Mouse (Mus musculus) CH12.LX (cell line): ENCODE results near the gene Cfap97d2.

Experiments used
- CTCF ChIP-seq, 2 experiments: IDR thresholded peaks in 1 of 2; conservative IDR thresholded peaks in 1 of 2; 2 replicates each; pipeline ENCODE4 v1.5.1; 2011 to 2012; ENCODE audit warnings: low read depth in 2 of 2, low read length in 2 of 2, improper control_type of control experiment in 1 of 2, inconsistent platforms in 1 of 2, mild to moderate bottlenecking in 1 of 2, moderate library complexity in 1 of 2
- EP300 ChIP-seq: IDR thresholded peaks from 2 replicates; pipeline ENCODE4 v1.6.1; 2011; ENCODE audit warnings: low read length, improper control_type of control experiment
- HCFC1 ChIP-seq: IDR thresholded peaks from 2 replicates; pipeline ENCODE4 v1.6.1; 2012; ENCODE audit warnings: low read depth, mild to moderate bottlenecking, inconsistent platforms, low read length, improper control_type of control experiment
- NRF1 ChIP-seq: IDR thresholded peaks from 2 replicates; pipeline ENCODE4 v1.6.1; 2014; ENCODE audit warnings: low read depth, mild to moderate bottlenecking, inconsistent platforms, low read length, improper control_type of control experiment, moderate library complexity
- POLR2A ChIP-seq: IDR thresholded peaks from 2 replicates; pipeline ENCODE4 v1.6.1; 2011; ENCODE audit warnings: low read depth, mild to moderate bottlenecking, improper control_type of control experiment, low read length
- TBP ChIP-seq: conservative IDR thresholded peaks from 2 replicates; pipeline ENCODE4 v1.6.1; 2011; ENCODE audit warnings: low read depth, low read length, improper control_type of control experiment
- USF1 ChIP-seq: IDR thresholded peaks from 2 replicates; pipeline ENCODE4 v1.6.1; 2014; ENCODE audit warnings: low read depth, mild to moderate bottlenecking, inconsistent platforms, low read length, improper control_type of control experiment

DNA sequence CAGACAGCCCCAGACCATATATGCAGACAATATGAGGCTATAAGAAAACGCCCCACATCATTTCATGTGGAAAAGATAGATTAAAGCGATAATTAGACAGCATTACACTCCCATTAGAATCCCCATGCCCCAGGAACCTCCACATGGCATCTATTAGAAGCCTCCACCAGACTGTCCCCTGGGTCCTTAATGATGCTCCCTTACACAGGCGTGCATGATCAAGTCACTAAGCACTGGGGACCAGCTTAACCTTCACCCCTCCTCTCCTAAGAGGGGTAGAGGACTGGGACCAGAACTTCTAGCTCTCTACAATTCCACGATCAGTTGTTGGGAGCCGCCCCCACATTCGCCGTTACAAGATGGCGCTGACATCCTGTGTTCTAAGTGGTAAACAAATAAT, 13.3 kb downstream of the Cfap97d2 start:
- no peak for TF ChIP-seq HCFC1
- TF ChIP-seq CTCF (conservative IDR thresholded peaks at IDR 0.05 in 1 of 2, IDR thresholded peaks at IDR 0.05 in 1 of 2; ENCODE audit: low read depth in 2 of 2, low read length in 2 of 2): no peak
- TF ChIP-seq POLR2A: no peak
- TF ChIP-seq TBP: no peak
- TF ChIP-seq NRF1: no peak
- TF ChIP-seq USF1: no peak
- TF ChIP-seq EP300: no peak
